Mouse (Mus musculus): ENCODE measurements around the gene Dnajc4. TPM values are rescaled to one million over a fixed set of nuclear protein-coding genes. Genes with fewer than 3 reads are reported as not detected.
A peak's percentile ranks its signal among the peaks of the same experiment; 100 is the strongest.

Dnajc4 gene
- polyA plus RNA-seq, 1 experiment from 2014 or later, result 22.5 TPM

GRCm38 (mm10) chr19:6951994-6952711 lies 40.2 kb downstream of the Dnajc4 start:
- no peaks in the 10 kb centered on the region for H3K9me3 ChIP-seq
- H3K4me1 ChIP-seq, result peaks cover 16% of the 10 kb centered on the region
- no peak for ATAC-seq (ENCODE audit: insufficient number of reproducible peaks, insufficient read depth, low FRiP score, low TSS enrichment)
- 2% methylated on average over 31 of the region's 31 CpGs for WGBS
- peak overlapping the region; percentile 93 for H3K4me2 ChIP-seq (replicated peaks)
- peak overlapping the region; percentile 98 for H3K27ac ChIP-seq
- H3K27me3 ChIP-seq, result no peaks in the 10 kb centered on the region
- peak overlapping the region; percentile 77 for H3K9ac ChIP-seq
- peak overlapping the region; percentile 61 for H3K4me3 ChIP-seq
- H3K36me3 ChIP-seq, result peaks cover 36% of the 10 kb centered on the region

- H3K9ac ChIP-seq, result peak overlapping the region; percentile 77
- no peaks in the 10 kb centered on the region for H3K27me3 ChIP-seq
- peaks cover 16% of the 10 kb centered on the region for H3K4me1 ChIP-seq
- peak overlapping the region; percentile 61 for H3K4me3 ChIP-seq
- no peaks in the 10 kb centered on the region for H3K9me3 ChIP-seq
- peaks cover 32% of the 10 kb centered on the region for H3K36me3 ChIP-seq
- under 1% methylated on average over 35 of the region's 35 CpGs for WGBS
- peak; percentile 77 for ATAC-seq (ENCODE audit: insufficient number of reproducible peaks, insufficient read depth, low FRiP score, low TSS enrichment)
- H3K4me2 ChIP-seq (replicated peaks), result peak overlapping the region; percentile 93
- peak overlapping the region; percentile 98 for H3K27ac ChIP-seq
These were observed 40.9 kb downstream of the Dnajc4 start for GRCm38 (mm10) chr19:6951381-6951968.

GRCm38 (mm10) chr19:6950613-6951153 lies 41.7 kb downstream of the Dnajc4 start:
- under 1% methylated on average over 28 of the region's 28 CpGs for WGBS
- ATAC-seq (ENCODE audit: insufficient number of reproducible peaks, insufficient read depth, low FRiP score, low TSS enrichment), result peak; percentile 61

GRCm38 (mm10) chr19:6949951-6950350 lies 42.4 kb downstream of the Dnajc4 start:
- ATAC-seq (ENCODE audit: insufficient number of reproducible peaks, insufficient read depth, low FRiP score, low TSS enrichment), result no peak
- H3K27ac ChIP-seq, result 0 out of 2 replicates have a peak overlapping the region, but pooled peaks have one; percentile 23
- 56% methylated on average over 5 of the region's 5 CpGs for WGBS

More at GRCm38 (mm10) chr19:6950613-6951153, 41.7 kb downstream of the Dnajc4 start:
- Histone ChIP-seq H3K9ac (peak overlapping the region; percentile 77), H3K4me2 (replicated peaks) (peak overlapping the region; percentile 93), H3K9me3 (no peaks in the 10 kb centered on the region), H3K27ac (peak overlapping the region; percentile 98), H3K4me1 (peaks cover 16% of the 10 kb centered on the region), H3K4me3 (peak overlapping the region; percentile 61), H3K36me3 (peaks cover 32% of the 10 kb centered on the region), H3K27me3 (no peaks in the 10 kb centered on the region)

GRCm38 (mm10) chr19:6949532-6949931 lies 42.8 kb downstream of the Dnajc4 start:
- 87% methylated on average over 5 of the region's 5 CpGs for WGBS
- Histone ChIP-seq H3K9me3 (no peaks in the 10 kb centered on the region), H3K4me2 (replicated peaks) (no peak overlapping the region), H3K4me1 (peaks cover 16% of the 10 kb centered on the region), H3K9ac (0 out of 2 replicates have a peak overlapping the region, but pooled peaks have one; percentile 77), H3K27ac (0 out of 2 replicates have a peak overlapping the region, but pooled peaks have one; percentile 23), H3K4me3 (peak overlapping the region; percentile 61; the same call in 1 of the 2 replicates), H3K36me3 (peaks cover 22% of the 10 kb centered on the region), H3K27me3 (no peaks in the 10 kb centered on the region)
- no peak for ATAC-seq (ENCODE audit: insufficient number of reproducible peaks, insufficient read depth, low FRiP score, low TSS enrichment)

More at GRCm38 (mm10) chr19:6949951-6950350, 42.4 kb downstream of the Dnajc4 start:
- H3K4me1 ChIP-seq, result peaks cover 16% of the 10 kb centered on the region
- H3K4me3 ChIP-seq, result peak overlapping the region; percentile 61
- H3K27me3 ChIP-seq, result no peaks in the 10 kb centered on the region
- no peaks in the 10 kb centered on the region for H3K9me3 ChIP-seq
- H3K9ac ChIP-seq, result peak overlapping the region; percentile 77
- H3K36me3 ChIP-seq, result peaks cover 26% of the 10 kb centered on the region
- H3K4me2 ChIP-seq (replicated peaks), result peak overlapping the region; percentile 93

- Histone ChIP-seq H3K4me1 (peaks cover 16% of the 10 kb centered on the region), H3K9me3 (no peaks in the 10 kb centered on the region), H3K36me3 (peaks cover 11% of the 10 kb centered on the region), H3K9ac (no peak overlapping the region), H3K4me2 (replicated peaks) (no peak overlapping the region), H3K4me3 (no peak overlapping the region), H3K27me3 (no peaks in the 10 kb centered on the region), H3K27ac (no peak overlapping the region)
- 79% methylated on average over 4 of the region's 4 CpGs for WGBS
- ATAC-seq (ENCODE audit: insufficient number of reproducible peaks, insufficient read depth, low FRiP score, low TSS enrichment), result no peak
These were observed 44.2 kb downstream of the Dnajc4 start for GRCm38 (mm10) chr19:6948186-6948585.

GRCm38 (mm10) chr19:6947742-6948141 lies 44.6 kb downstream of the Dnajc4 start:
- ATAC-seq (ENCODE audit: insufficient number of reproducible peaks, insufficient read depth, low FRiP score, low TSS enrichment), result no peak
- no peaks in the 10 kb centered on the region for H3K9me3 ChIP-seq
- peaks cover 17% of the 10 kb centered on the region for H3K4me1 ChIP-seq
- no peak overlapping the region for H3K9ac ChIP-seq
- H3K27ac ChIP-seq, result no peak overlapping the region
- no peak overlapping the region for H3K4me2 ChIP-seq (replicated peaks)
- peaks cover 11% of the 10 kb centered on the region for H3K36me3 ChIP-seq
- H3K27me3 ChIP-seq, result no peaks in the 10 kb centered on the region
- WGBS, result 52% methylated on average over 4 of the region's 4 CpGs
- H3K4me3 ChIP-seq, result no peak overlapping the region

- no peak overlapping the region for H3K9ac ChIP-seq
- H3K4me1 ChIP-seq, result peaks cover 16% of the 10 kb centered on the region
- no peaks in the 10 kb centered on the region for H3K27me3 ChIP-seq
- 96% methylated on average over 6 of the region's 6 CpGs for WGBS
- H3K36me3 ChIP-seq, result peaks cover 11% of the 10 kb centered on the region
- no peaks in the 10 kb centered on the region for H3K9me3 ChIP-seq
- no peak overlapping the region for H3K4me3 ChIP-seq
- no peak overlapping the region for H3K27ac ChIP-seq
- ATAC-seq (ENCODE audit: insufficient number of reproducible peaks, insufficient read depth, low FRiP score, low TSS enrichment), result no peak
- H3K4me2 ChIP-seq (replicated peaks), result no peak overlapping the region
These were observed 48.7 kb downstream of the Dnajc4 start for GRCm38 (mm10) chr19:6943709-6944108.

- ATAC-seq (ENCODE audit: insufficient number of reproducible peaks, insufficient read depth, low FRiP score, low TSS enrichment), result no peak
- WGBS, result 30% methylated on average over 5 of the region's 5 CpGs
- peak overlapping the region; percentile 69 for H3K4me3 ChIP-seq
- peaks cover 16% of the 10 kb centered on the region for H3K4me1 ChIP-seq
- H3K4me2 ChIP-seq (replicated peaks), result peak overlapping the region; percentile 95
- H3K36me3 ChIP-seq, result peaks cover 8% of the 10 kb centered on the region; the same call in 1 of the 2 replicates
- peak overlapping the region; percentile 89 for H3K27ac ChIP-seq
- peak overlapping the region; percentile 88 for H3K9ac ChIP-seq
- H3K27me3 ChIP-seq, result no peaks in the 10 kb centered on the region
- H3K9me3 ChIP-seq, result no peaks in the 10 kb centered on the region
These were observed 49.6 kb downstream of the Dnajc4 start for GRCm38 (mm10) chr19:6942764-6943163.

GRCm38 (mm10) chr19:6942249-6942691 lies 50.1 kb downstream of the Dnajc4 start, which contains the start of gene Gpr137:
Gene Gpr137, minus strand, starts transcription at chr19:6942480.
- Histone ChIP-seq H3K9me3 (no peaks in the 10 kb centered on the region), H3K27me3 (no peaks in the 10 kb centered on the region), H3K36me3 (peaks cover 8% of the 10 kb centered on the region; the same call in 1 of the 2 replicates), H3K4me1 (peaks cover 16% of the 10 kb centered on the region), H3K4me3 (peak within 1 kb of the TSS; percentile 69), H3K4me2 (replicated peaks) (peak within 1 kb of the TSS; percentile 95), H3K27ac (peak within 1 kb of the TSS; percentile 89), H3K9ac (peak within 1 kb of the TSS; percentile 88)
- under 1% methylated on average over 27 of the region's 27 CpGs for whole genome bisulfite sequencing
- peak; percentile 85 for ATAC-seq (ENCODE audit: insufficient number of reproducible peaks, insufficient read depth, low FRiP score, low TSS enrichment)

GRCm38 (mm10) chr19:6941372-6942248 lies 50.8 kb downstream of the Dnajc4 start, which contains the start of gene Bad:
Gene Bad, plus strand, starts transcription at chr19:6941861.
- Histone ChIP-seq H3K4me1 (peaks cover 16% of the 10 kb centered on the region), H3K36me3 (peaks cover 8% of the 10 kb centered on the region; the same call in 1 of the 2 replicates), H3K27ac (peak within 1 kb of the TSS; percentile 89), H3K4me2 (replicated peaks) (peak within 1 kb of the TSS; percentile 95), H3K9me3 (no peaks in the 10 kb centered on the region), H3K4me3 (peak within 1 kb of the TSS; percentile 69), H3K9ac (peak within 1 kb of the TSS; percentile 88), H3K27me3 (no peaks in the 10 kb centered on the region)
- ATAC-seq (ENCODE audit: insufficient number of reproducible peaks, insufficient read depth, low FRiP score, low TSS enrichment), result peak; percentile 75
- WGBS, result under 1% methylated on average over 83 of the region's 83 CpGs
